ENCODE assay signal across 14 mouse cellular contexts in genomic region chr14:47958171-47958570, GRCm38 (mm10).
A peak's percentile ranks its signal among the peaks of the same experiment; 100 is the strongest.
DNase-seq lines count a peak whose midpoint lies in the region; ATAC-seq and TF ChIP-seq lines count a peak whose summit lies in the region.
"Had no signal": no experiment of that assay in that cellular context is flagged by ENCODE, and none has a peak within 500 bp of the region (broad histone marks: within the 10 kb centered on the region; RNA-seq: fewer than 3 reads in every experiment).

No protein-coding gene starts in this region.

- ATAC-seq in heart, embryonic 12.5 days (ENCODE audit: insufficient number of reproducible peaks, low FRiP score), result no peak
- ATAC-seq in hindbrain, embryonic 16.5 days, result no peak
- ATAC-seq: activated CD4-positive, CD25-positive, alpha-beta regulatory T cell, adult 4 months; intestine, embryonic 15.5 days had no signal

- TF ChIP-seq POLR2A in testis, adult 2 months (IDR thresholded peaks at IDR 0.05; ENCODE audit: control insufficient read depth, low read depth, low read length), result no peak

- no peaks in the 10 kb centered on the region for H3K27me3 ChIP-seq in heart, embryonic 12.5 days (replicated peaks)
- H3K27me3 ChIP-seq in testis, adult 2 months (ENCODE audit: control insufficient read depth, insufficient read depth, low read length), result no peaks in the 10 kb centered on the region
- no peaks in the 10 kb centered on the region for H3K27me3 ChIP-seq in hindbrain, embryonic 16.5 days (replicated peaks; ENCODE audit: control insufficient read depth, insufficient read depth, low read length)
- H3K27me3 ChIP-seq: intestine, embryonic 15.5 days; liver, embryonic 13.5 days; stomach, embryonic 15.5 days had no signal

- no peak for TF ChIP-seq CTCF in testis, adult 2 months (IDR thresholded peaks at IDR 0.05; ENCODE audit: control insufficient read depth, insufficient read depth, insufficient replicate concordance, low read depth, low read length)

- H3K4me1 ChIP-seq in heart, embryonic 12.5 days (replicated peaks), result no peaks in the 10 kb centered on the region
- H3K4me1 ChIP-seq in testis, adult 2 months (ENCODE audit: control insufficient read depth, insufficient read depth, low read length), result 0 out of 2 replicates have a peak, but pooled peaks cover 3% of the 10 kb centered on the region
- no peaks in the 10 kb centered on the region for H3K4me1 ChIP-seq in hindbrain, embryonic 16.5 days (ENCODE audit: control insufficient read depth, insufficient read depth, low read depth, low read length)
- H3K4me1 ChIP-seq: intestine, embryonic 15.5 days; liver, embryonic 13.5 days; stomach, embryonic 15.5 days had no signal

- H3K36me3 ChIP-seq in heart, embryonic 12.5 days, result no peaks in the 10 kb centered on the region
- no peaks in the 10 kb centered on the region for H3K36me3 ChIP-seq in testis, adult 2 months (ENCODE audit: control insufficient read depth, insufficient read depth, low read length)
- H3K36me3 ChIP-seq in hindbrain, embryonic 16.5 days (ENCODE audit: control insufficient read depth, insufficient read depth, low read length), result no peaks in the 10 kb centered on the region
- H3K36me3 ChIP-seq: intestine, embryonic 15.5 days; liver, embryonic 13.5 days; stomach, embryonic 15.5 days had no signal

- 71% methylated on average over 9 of the region's 9 CpGs for WGBS in heart, embryonic 12.5 days
- WGBS in hindbrain, embryonic 16.5 days, result 79% methylated on average over 9 of the region's 9 CpGs

- no peak overlapping the region for H3K4me2 ChIP-seq in heart, embryonic 12.5 days
- H3K4me2 ChIP-seq in hindbrain, embryonic 16.5 days (ENCODE audit: low read length), result no peak overlapping the region
- H3K4me2 ChIP-seq: intestine, embryonic 15.5 days; liver, embryonic 13.5 days; stomach, embryonic 15.5 days had no signal

- H3K27ac ChIP-seq in heart, embryonic 12.5 days (ENCODE audit: poor library complexity, severe bottlenecking), result no peak overlapping the region
- peak overlapping the region; percentile 68; the same call in 1 of the 2 replicates for H3K27ac ChIP-seq in testis, adult 2 months (ENCODE audit: control insufficient read depth, insufficient read depth, low read depth, low read length)
- H3K27ac ChIP-seq in hindbrain, embryonic 16.5 days (ENCODE audit: low read depth, low read length), result no peak overlapping the region
- H3K27ac ChIP-seq: intestine, embryonic 15.5 days; liver, embryonic 13.5 days; stomach, embryonic 15.5 days had no signal

- peak; percentile 96 for DNase-seq in heart, adult 11 months
- no peak for DNase-seq in testis, postnatal 10 days (ENCODE audit: low spot score)
- DNase-seq in lung, postnatal 10 days, result peak; percentile 69
- no peak for DNase-seq in cerebellum, postnatal 36 days
- DNase-seq: cerebellum, adult 9-11 months; left cerebral cortex, postnatal 4 days; liver, embryonic 13.5 days had no signal

- H3K4me3 ChIP-seq in heart, embryonic 12.5 days, result no peak overlapping the region
- H3K4me3 ChIP-seq in testis, adult 2 months (ENCODE audit: control insufficient read depth, low read depth, low read length), result no peak overlapping the region
- no peak overlapping the region for H3K4me3 ChIP-seq in hindbrain, embryonic 16.5 days (ENCODE audit: low read length)
- H3K4me3 ChIP-seq: intestine, embryonic 15.5 days; liver, embryonic 13.5 days; myocyte; stomach, embryonic 15.5 days had no signal

- H3K9me3 ChIP-seq in heart, embryonic 12.5 days (replicated peaks), result peaks cover 6% of the 10 kb centered on the region; the same call in 1 of the 2 replicates
- H3K9me3 ChIP-seq in hindbrain, embryonic 16.5 days (ENCODE audit: control insufficient read depth, low read length), result 0 out of 2 replicates have a peak, but pooled peaks cover 2% of the 10 kb centered on the region
- H3K9me3 ChIP-seq: intestine, embryonic 15.5 days; liver, embryonic 13.5 days; stomach, embryonic 15.5 days had no signal

- H3K9ac ChIP-seq in heart, embryonic 12.5 days, result no peak overlapping the region
- H3K9ac ChIP-seq in hindbrain, embryonic 16.5 days (ENCODE audit: low read depth, low read length), result no peak overlapping the region
- H3K9ac ChIP-seq: intestine, embryonic 15.5 days; liver, embryonic 13.5 days; stomach, embryonic 15.5 days had no signal

Comparison
In these comparisons a context has a peak if more than half of its experiments do, and no peak if none do; other contexts are left out.
1. DNase-seq: peak in heart, adult 11 months (single experiment) and lung, postnatal 10 days (single experiment); none in testis, postnatal 10 days (single experiment) and cerebellum, postnatal 36 days (0 of 2).